Mouse (Mus musculus) megakaryocyte, adult 5-6 weeks (primary cell): ENCODE results near the gene Lrrc47. TPM values are rescaled to one million over a fixed set of nuclear protein-coding genes. Genes with fewer than 3 reads are reported as not detected.
A peak's percentile ranks its signal among the peaks of the same experiment; 100 is the strongest.

Experiments used
- ATAC-seq: 2 replicates; pipeline ENCODE4 v1.8.0; 2016; ENCODE audit warnings: mild to moderate bottlenecking, inconsistent platforms; ENCODE audit not compliant: poor library complexity, severe bottlenecking
- total RNA-seq, 2 experiments: library from RNA; stranded (forward) in 1 of 2; stranded (reverse) in 1 of 2; fragments of 153-499, 151-499 nt in 1 of 2; fragments of 221-1000, 200-1000 nt in 1 of 2; gene quantifications; 2 replicates each; pipeline versions ENCODE4 v1.2.3 to v1.2.4; 2015 to 2017

Gene Lrrc47
- total RNA-seq (2015) (7.0 and 11.4 TPM in 2 replicates), total RNA-seq (2017) (11.3 and 21.1 TPM in 2 replicates)

- ATAC-seq = peak; percentile 95
These were observed at the start of gene Lrrc47 for GRCm38 (mm10) chr4:154011646-154012089. Gene Lrrc47 (plus strand): TSS chr4:154011731.

- ATAC-seq = no peak
These were observed 48.9 kb upstream of the Lrrc47 start for GRCm38 (mm10) chr4:153962631-153963030.

- ATAC-seq = no peak
These were observed 44.9 kb upstream of the Lrrc47 start for GRCm38 (mm10) chr4:153966651-153967050.

GRCm38 (mm10) chr4:153967556-153967955, 44.0 kb upstream of the Lrrc47 start:
- peak; percentile 57; the same call in 1 of the 2 replicates for ATAC-seq

- ATAC-seq = no peak
These were observed 43.5 kb upstream of the Lrrc47 start for GRCm38 (mm10) chr4:153968063-153968462.

- peak; percentile 93 for ATAC-seq
These were observed 36.9 kb upstream of the Lrrc47 start, which contains the start of the genes Dffb and Cep104 for GRCm38 (mm10) chr4:153974431-153975291. Gene Dffb (minus strand): TSS chr4:153975126. Gene Cep104 (plus strand): TSS chr4:153975194.

- ATAC-seq = peak; percentile 25
These were observed 36.3 kb upstream of the Lrrc47 start for GRCm38 (mm10) chr4:153975292-153975662.

GRCm38 (mm10) chr4:153975768-153976167, 35.8 kb upstream of the Lrrc47 start:
- no peak for ATAC-seq

- no peak for ATAC-seq
These were observed 32.3 kb upstream of the Lrrc47 start for GRCm38 (mm10) chr4:153979243-153979642.

GRCm38 (mm10) chr4:153980470-153980869, 31.1 kb upstream of the Lrrc47 start:
- ATAC-seq = no peak

- ATAC-seq = no peak
These were observed 18.8 kb upstream of the Lrrc47 start for GRCm38 (mm10) chr4:153992715-153993114.

GRCm38 (mm10) chr4:153993505-153993904, 18.0 kb upstream of the Lrrc47 start:
- no peak for ATAC-seq

GRCm38 (mm10) chr4:154005488-154005887, 6.0 kb upstream of the Lrrc47 start:
- ATAC-seq = no peak

- ATAC-seq = no peak
These were observed 5.3 kb upstream of the Lrrc47 start for GRCm38 (mm10) chr4:154006264-154006663.

- ATAC-seq = no peak
These were observed 3.8 kb upstream of the Lrrc47 start for GRCm38 (mm10) chr4:154007759-154008158.

GRCm38 (mm10) chr4:154010907-154011645, 455 bp upstream of the Lrrc47 start:
- peak; percentile 51 for ATAC-seq

- peak; percentile 19; the same call in 1 of the 2 replicates for ATAC-seq
These were observed 776 bp downstream of the Lrrc47 start for GRCm38 (mm10) chr4:154012132-154012882.

- ATAC-seq = no peak
These were observed 3.9 kb downstream of the Lrrc47 start for GRCm38 (mm10) chr4:154015476-154015875.

GRCm38 (mm10) chr4:154019571-154019970, 8.0 kb downstream of the Lrrc47 start:
- ATAC-seq = peak; percentile 58

GRCm38 (mm10) chr4:154021432-154021831, 9.9 kb downstream of the Lrrc47 start:
- no peak for ATAC-seq

- ATAC-seq = no peak
These were observed 10.9 kb downstream of the Lrrc47 start for GRCm38 (mm10) chr4:154022407-154022806.
